16 mouse cellular contexts compared by ENCODE assay signal in genomic region chr7:79058546-79058945, GRCm38 (mm10). TPM values are rescaled to one million over a fixed set of nuclear protein-coding genes. Genes with fewer than 3 reads are reported as not detected.
DNase-seq lines count a peak whose midpoint lies in the region; TF ChIP-seq lines count a peak whose summit lies in the region.
"Had no signal": no experiment of that assay in that cellular context is flagged by ENCODE, and none has a peak within 500 bp of the region (broad histone marks: within the 10 kb centered on the region; RNA-seq: fewer than 3 reads in every experiment).

No protein-coding gene starts in this region.

- no peak for TF ChIP-seq EP300 in heart, adult 2 months (IDR thresholded peaks at IDR 0.05; ENCODE audit: insufficient read depth, low read depth, low read length)

- H3K9ac ChIP-seq in heart, adult 2 months (ENCODE audit: low read depth, low read length): no peak overlapping the region
- H3K9ac ChIP-seq: midbrain, embryonic 12.5 days; neural tube, embryonic 15.5 days had no signal

- no peak for DNase-seq in heart, adult 2 months
- DNase-seq in heart, adult 11 months: no peak
- no peak for DNase-seq in testis, postnatal 10 days (ENCODE audit: low spot score)
- peak; percentile 45 for DNase-seq in R1 (ENCODE audit: low read depth, low spot score)
- peak; percentile 22 for DNase-seq in embryo, embryonic 11 days
- no peak for DNase-seq in cerebellum, postnatal 4 days (ENCODE audit: low spot score in 2 of 2)
- no peak for DNase-seq in left cerebral cortex, adult 11 months (ENCODE audit: low spot score)
- DNase-seq: gastrocnemius, postnatal 25 days; lung, adult 2 months; right cerebral cortex, postnatal 4 days had no signal

- no peak overlapping the region for H3K27ac ChIP-seq in heart, adult 2 months
- no peak overlapping the region for H3K27ac ChIP-seq in testis, adult 2 months (ENCODE audit: control insufficient read depth, insufficient read depth, low read depth, low read length)
- H3K27ac ChIP-seq: forebrain, embryonic 10.5 days; midbrain, embryonic 12.5 days; neural tube, embryonic 15.5 days had no signal

- no peak for TF ChIP-seq POLR2A in heart, adult 2 months (IDR thresholded peaks at IDR 0.05; ENCODE audit: insufficient read depth, low read depth, low read length)
- no peak for TF ChIP-seq POLR2A in testis, adult 2 months (IDR thresholded peaks at IDR 0.05; ENCODE audit: control insufficient read depth, low read depth, low read length)

- TF ChIP-seq CTCF in heart, adult 2 months (IDR thresholded peaks at IDR 0.05): peak; percentile 22; the same call in 1 of the 2 replicates
- TF ChIP-seq CTCF in testis, adult 2 months (IDR thresholded peaks at IDR 0.05; ENCODE audit: control insufficient read depth, insufficient read depth, insufficient replicate concordance, low read depth, low read length): peak; percentile 43; the same call in 1 of the 2 replicates

- H3K4me1 ChIP-seq in heart, adult 2 months (ENCODE audit: control insufficient read depth, insufficient read depth, low read length): no peaks in the 10 kb centered on the region
- H3K4me1 ChIP-seq in testis, adult 2 months (ENCODE audit: control insufficient read depth, insufficient read depth, low read length): peaks cover under 1% of the 10 kb centered on the region; the same call in 1 of the 2 replicates

- intact Hi-C loops in heart, adult 2 months (cut with DNase I): no loop called here

- H3K79me2 ChIP-seq in heart, adult 2 months (replicated peaks; ENCODE audit: control insufficient read depth, insufficient read depth, low read length): no peaks in the 10 kb centered on the region

- H3K4me3 ChIP-seq in heart, adult 2 months: no peak overlapping the region
- no peak overlapping the region for H3K4me3 ChIP-seq in testis, adult 2 months (ENCODE audit: control insufficient read depth, low read depth, low read length)
- H3K4me3 ChIP-seq: forebrain, embryonic 10.5 days; midbrain, embryonic 12.5 days; neural tube, embryonic 15.5 days had no signal

- no peaks in the 10 kb centered on the region for H3K36me3 ChIP-seq in heart, adult 2 months (ENCODE audit: control insufficient read depth, insufficient read depth, low read length)
- no peaks in the 10 kb centered on the region for H3K36me3 ChIP-seq in testis, adult 2 months (ENCODE audit: control insufficient read depth, insufficient read depth, low read length)
- H3K36me3 ChIP-seq: forebrain, embryonic 10.5 days; G1E; midbrain, embryonic 12.5 days; neural tube, embryonic 15.5 days had no signal

- 0 out of 2 replicates have a peak, but pooled peaks cover under 1% of the 10 kb centered on the region for H3K27me3 ChIP-seq in heart, adult 2 months (ENCODE audit: control insufficient read depth, insufficient read depth, low read length)
- no peaks in the 10 kb centered on the region for H3K27me3 ChIP-seq in testis, adult 2 months (ENCODE audit: control insufficient read depth, insufficient read depth, low read length)

- 26% methylated on average over 2 of the region's 2 CpGs for WGBS in heart, adult 2 months

RNA-seq across cellular contexts. Expression of gene Acan, which starts 5.3 kb away (rescaled TPM):
- total RNA-seq in heart, adult 2 months (2021): under 1 TPM; 0.11 to 0.26 TPM
- polyA plus RNA-seq in heart, adult 2 months (2012; rRNA removed): 0.32 and 0.61 TPM in 2 replicates
- polyA plus RNA-seq in testis, adult 2 months (2012; rRNA removed): 0.22 and 0.34 TPM in 2 replicates
- total RNA-seq: common myeloid progenitor, adult 5-6 weeks had no signal
- polyA plus RNA-seq: G1E had no signal

Comparison
In these comparisons a context has a peak if more than half of its experiments do, and no peak if none do; other contexts are left out.
1. DNase-seq: peak in R1 (single experiment) and embryo, embryonic 11 days (single experiment); none in heart, adult 2 months (0 of 2), heart, adult 11 months (single experiment), testis, postnatal 10 days (single experiment), cerebellum, postnatal 4 days (0 of 2) and left cerebral cortex, adult 11 months (single experiment).